Mouse (Mus musculus) heart, embryonic 11.5 days (tissue): Measurements from ENCODE around the gene Hoxa1. TPM values are rescaled to one million over a fixed set of nuclear protein-coding genes. Genes with fewer than 3 reads are reported as not detected.

Experiments used
- ATAC-seq: fragments of 200-750 bp; cut with Nextera tagmentation; replicated peaks from 2 replicates; pipeline ENCODE4 v1.8.0; 2017; ENCODE audit warnings: moderate library complexity; ENCODE audit not compliant: insufficient number of reproducible peaks, low FRiP score, low TSS enrichment
- H3K27ac ChIP-seq: fragments of 300-500 bp; sonication (generic); 2 replicates; pipeline ENCODE4 v1.5.1; 2014; ENCODE audit warnings: mild to moderate bottlenecking, low read depth, low read length
- H3K27me3 ChIP-seq: fragments of 300-500 bp; sonication (generic); 2 replicates; pipeline ENCODE4 v1.6.1; 2014; ENCODE audit warnings: mild to moderate bottlenecking, low read length, mixed read lengths; ENCODE audit not compliant: control insufficient read depth, insufficient read depth
- H3K36me3 ChIP-seq: fragments of 300-500 bp; sonication (generic); 2 replicates; pipeline ENCODE4 v1.6.1; 2014; ENCODE audit warnings: mild to moderate bottlenecking, low read length, moderate library complexity, mixed read lengths; ENCODE audit not compliant: control insufficient read depth, insufficient read depth
- H3K4me1 ChIP-seq: fragments of 300-500 bp; sonication (generic); 2 replicates; pipeline ENCODE4 v1.6.1; 2014; ENCODE audit warnings: low read length; ENCODE audit not compliant: control insufficient read depth, insufficient read depth
- H3K4me2 ChIP-seq: fragments of 300-500 bp; sonication (generic); 2 replicates; pipeline ENCODE4 v1.6.1; 2014; ENCODE audit warnings: mild to moderate bottlenecking, moderate library complexity
- H3K4me3 ChIP-seq: fragments of 300-500 bp; sonication (generic); 2 replicates; pipeline ENCODE4 v1.5.1; 2014; ENCODE audit warnings: low read depth, low read length
- H3K9ac ChIP-seq: fragments of 300-500 bp; sonication (generic); 2 replicates; pipeline ENCODE4 v1.6.1; 2014; ENCODE audit warnings: mild to moderate bottlenecking, low read depth, low read length, moderate library complexity
- H3K9me3 ChIP-seq: fragments of 300-500 bp; sonication (generic); replicated peaks from 2 replicates; pipeline ENCODE4 v1.6.1; 2016; ENCODE audit warnings: low read length; ENCODE audit not compliant: control insufficient read depth
- WGBS: fragments of 180-500 bp; shearing (Covaris S2); extraction: QIAGEN DNeasy Blood & Tissue Kit; methylation state at CpG from one replicate; pipeline ENCODE4 v1.1.7; 2014; ENCODE audit not compliant: insufficient replicate concordance; 5-methylcytosine and 5-hydroxymethylcytosine counted together
- polyA plus RNA-seq: library from polyadenylated mRNA; unstranded; fragments of >200 nt; fragmentation: Nextera tagmentation; extraction: Ambion mirVana; gene quantifications from 2 replicates; pipeline ENCODE4 v1.2.1, GENCODE M21; 2014

The Hoxa1 gene
- polyA plus RNA-seq, 1 experiment from 2014 or later: 1.2 TPM

GRCm38 (mm10) chr6:52184668-52185067, 26.6 kb upstream of the Hoxa1 start:
- Histone ChIP-seq H3K4me1 (no peaks in the 10 kb centered on the region), H3K9ac (no peak overlapping the region), H3K27ac (no peak overlapping the region), H3K36me3 (no peaks in the 10 kb centered on the region), H3K9me3 (no peaks in the 10 kb centered on the region), H3K4me2 (no peak overlapping the region), H3K4me3 (no peak overlapping the region), H3K27me3 (peaks cover 100% of the 10 kb centered on the region)
- 6% methylated on average over 6 of the region's 6 CpGs for WGBS
- ATAC-seq: no peak

- Histone ChIP-seq H3K27ac (no peak overlapping the region), H3K9ac (no peak overlapping the region), H3K9me3 (no peaks in the 10 kb centered on the region), H3K4me2 (no peak overlapping the region), H3K36me3 (no peaks in the 10 kb centered on the region), H3K4me1 (no peaks in the 10 kb centered on the region), H3K27me3 (peaks cover 100% of the 10 kb centered on the region), H3K4me3 (no peak overlapping the region)
- WGBS: 17% methylated on average over 10 of the region's 10 CpGs
- no peak for ATAC-seq
Measured at GRCm38 (mm10) chr6:52183311-52184080, 25.4 kb upstream of the Hoxa1 start.

GRCm38 (mm10) chr6:52182793-52183192, 24.7 kb upstream of the Hoxa1 start:
- Histone ChIP-seq H3K4me3 (no peak overlapping the region), H3K36me3 (no peaks in the 10 kb centered on the region), H3K4me1 (no peaks in the 10 kb centered on the region), H3K9me3 (no peaks in the 10 kb centered on the region), H3K4me2 (no peak overlapping the region), H3K27ac (no peak overlapping the region), H3K9ac (no peak overlapping the region), H3K27me3 (peaks cover 99% of the 10 kb centered on the region)
- no peak for ATAC-seq
- 20% methylated on average over 1 of the region's 1 CpGs for WGBS

- no peak overlapping the region for H3K4me3 ChIP-seq
- H3K4me2 ChIP-seq: no peak overlapping the region
- H3K9me3 ChIP-seq: no peaks in the 10 kb centered on the region
- no peak overlapping the region for H3K9ac ChIP-seq
- H3K27ac ChIP-seq: no peak overlapping the region
- H3K4me1 ChIP-seq: no peaks in the 10 kb centered on the region
- WGBS: 31% methylated on average over 2 of the region's 2 CpGs
- ATAC-seq: no peak
- peaks cover 99% of the 10 kb centered on the region for H3K27me3 ChIP-seq
- no peaks in the 10 kb centered on the region for H3K36me3 ChIP-seq
Measured at GRCm38 (mm10) chr6:52182030-52182429, 23.9 kb upstream of the Hoxa1 start.

GRCm38 (mm10) chr6:52180726-52181125, 22.6 kb upstream of the Hoxa1 start:
- H3K9me3 ChIP-seq: no peaks in the 10 kb centered on the region
- peaks cover 95% of the 10 kb centered on the region for H3K27me3 ChIP-seq
- ATAC-seq: no peak
- no peaks in the 10 kb centered on the region for H3K36me3 ChIP-seq
- no peak overlapping the region for H3K9ac ChIP-seq
- no peak overlapping the region for H3K27ac ChIP-seq
- WGBS: 17% methylated on average over 3 of the region's 3 CpGs
- no peaks in the 10 kb centered on the region for H3K4me1 ChIP-seq
- H3K4me2 ChIP-seq: no peak overlapping the region; the same call in 1 of the 2 replicates
- H3K4me3 ChIP-seq: no peak overlapping the region

GRCm38 (mm10) chr6:52180213-52180710, 22.1 kb upstream of the Hoxa1 start:
- Histone ChIP-seq H3K27ac (no peak overlapping the region), H3K36me3 (no peaks in the 10 kb centered on the region), H3K9ac (no peak overlapping the region; the same call in 1 of the 2 replicates), H3K4me2 (peak overlapping the region; percentile 45), H3K4me3 (peak overlapping the region; percentile 15), H3K9me3 (no peaks in the 10 kb centered on the region), H3K27me3 (peaks cover 95% of the 10 kb centered on the region), H3K4me1 (no peaks in the 10 kb centered on the region)
- no peak for ATAC-seq
- 9% methylated on average over 11 of the region's 11 CpGs for WGBS

- Histone ChIP-seq H3K27ac (peak overlapping the region; percentile 18; the same call in 1 of the 2 replicates), H3K4me2 (peak overlapping the region; percentile 45), H3K4me3 (peak overlapping the region; percentile 18), H3K4me1 (no peaks in the 10 kb centered on the region), H3K36me3 (no peaks in the 10 kb centered on the region), H3K9ac (peak overlapping the region; percentile 50; the same call in 1 of the 2 replicates), H3K9me3 (no peaks in the 10 kb centered on the region), H3K27me3 (peaks cover 95% of the 10 kb centered on the region)
- no peak for ATAC-seq
- 4% methylated on average over 10 of the region's 10 CpGs for WGBS
Measured at GRCm38 (mm10) chr6:52179690-52180089, 21.6 kb upstream of the Hoxa1 start.

GRCm38 (mm10) chr6:52178918-52179665, 21.0 kb upstream of the Hoxa1 start:
- Histone ChIP-seq H3K36me3 (no peaks in the 10 kb centered on the region), H3K9ac (peak overlapping the region; percentile 50; the same call in 1 of the 2 replicates), H3K4me3 (peak overlapping the region; percentile 18), H3K27ac (peak overlapping the region; percentile 18; the same call in 1 of the 2 replicates), H3K9me3 (no peaks in the 10 kb centered on the region), H3K4me2 (peak overlapping the region; percentile 45), H3K27me3 (peaks cover 93% of the 10 kb centered on the region), H3K4me1 (no peaks in the 10 kb centered on the region)
- WGBS: 6% methylated on average over 4 of the region's 4 CpGs
- no peak for ATAC-seq
